In genomic region chr9:14625961-14626360, GRCm38 (mm10) we compare ENCODE assay signal across 19 mouse cellular contexts. TPM values are rescaled to one million over a fixed set of nuclear protein-coding genes. Genes with fewer than 3 reads are reported as not detected.
"Had no signal": no experiment of that assay in that cellular context is flagged by ENCODE, and none has a peak within 500 bp of the region (broad histone marks: within the 10 kb centered on the region; RNA-seq: fewer than 3 reads in every experiment).

No protein-coding gene starts in this region.

- H3K4me1 ChIP-seq: megakaryocyte, embryonic 14.5 days; midbrain, embryonic 13.5 days; midbrain, embryonic 15.5 days; neural tube, embryonic 13.5 days had no signal

- DNase-seq: lung, adult 18-20 months; lung, postnatal 14 days; lung, postnatal 36 days; retina, postnatal 1 day; right cerebral cortex, adult 18-20 months; right cerebral cortex, postnatal 25 days; right cerebral cortex, postnatal 4 days; thymus, adult 2 months; thymus, postnatal 25 days; thymus, postnatal 4 days had no signal

- H3K4me3 ChIP-seq: lung, embryonic 15.5 days; megakaryocyte, embryonic 14.5 days; midbrain, embryonic 13.5 days; midbrain, embryonic 15.5 days; neural tube, embryonic 13.5 days; neural tube, embryonic 15.5 days; stomach, embryonic 15.5 days had no signal

RNA-seq across cellular contexts. Expression of gene Amotl1, which starts 18.9 kb away (rescaled TPM):
- total RNA-seq: megakaryocyte progenitor cell, adult 5-6 weeks; monocyte, adult 5-6 weeks had no signal
